Mouse (Mus musculus) erythroid progenitor cell, adult 5-6 weeks (primary cell): ENCODE data around the gene Agtr1a. TPM values are rescaled to one million over a fixed set of nuclear protein-coding genes. Genes with fewer than 3 reads are reported as not detected.

Source experiments
- ATAC-seq: replicated peaks from 2 replicates; pipeline ENCODE4 v1.8.0; 2016; ENCODE audit warnings: moderate number of reproducible peaks, mild to moderate bottlenecking, moderate TSS enrichment, inconsistent platforms; ENCODE audit not compliant: poor library complexity, low FRiP score, severe bottlenecking
- total RNA-seq, 2 experiments: library from RNA; stranded (forward) in 1 of 2; stranded (reverse) in 1 of 2; fragments of 150-400 nt in 1 of 2; fragments of 186-747, 209-891 nt in 1 of 2; gene quantifications; 2 replicates each; pipeline versions ENCODE4 v1.2.3 to v1.2.4; 2015 to 2017; ENCODE audit warnings: low replicate concordance in 2 of 2

The Agtr1a gene
- total RNA-seq (2015; ENCODE audit: low replicate concordance) (149 and 167 TPM in 2 replicates), total RNA-seq (2017; ENCODE audit: low replicate concordance) (139 and 186 TPM in 2 replicates)

GRCm38 (mm10) chr13:30336148-30336801 lies at the start of gene Agtr1a:
Agtr1a (plus strand) TSS chr13:30336441.
- peak; percentile 41 for ATAC-seq

GRCm38 (mm10) chr13:30310221-30310620 lies 26.0 kb upstream of the Agtr1a start:
- ATAC-seq = no peak

GRCm38 (mm10) chr13:30324669-30325346 lies 11.4 kb upstream of the Agtr1a start:
- ATAC-seq = no peak

- ATAC-seq = no peak
These were observed 5.2 kb upstream of the Agtr1a start for GRCm38 (mm10) chr13:30331061-30331460.

- peak; percentile 44 for ATAC-seq
These were observed 4.4 kb upstream of the Agtr1a start for GRCm38 (mm10) chr13:30331851-30332250.

- ATAC-seq = peak; percentile 82
These were observed 3.7 kb upstream of the Agtr1a start for GRCm38 (mm10) chr13:30332581-30332980.

- ATAC-seq = peak; percentile 21; the same call in 1 of the 2 replicates
These were observed 1.6 kb upstream of the Agtr1a start for GRCm38 (mm10) chr13:30334667-30335066.

- no peak for ATAC-seq
These were observed 672 bp downstream of the Agtr1a start for GRCm38 (mm10) chr13:30336913-30337312.

- ATAC-seq = no peak
These were observed 1.4 kb downstream of the Agtr1a start for GRCm38 (mm10) chr13:30337646-30338045.

- ATAC-seq = no peak
These were observed 2.3 kb downstream of the Agtr1a start for GRCm38 (mm10) chr13:30338576-30338975.

- ATAC-seq = no peak
These were observed 3.7 kb downstream of the Agtr1a start for GRCm38 (mm10) chr13:30339927-30340326.

- no peak for ATAC-seq
These were observed 6.0 kb downstream of the Agtr1a start for GRCm38 (mm10) chr13:30341987-30342898.

GRCm38 (mm10) chr13:30345427-30345913 lies 9.2 kb downstream of the Agtr1a start:
- ATAC-seq = no peak

GRCm38 (mm10) chr13:30346881-30347280 lies 10.6 kb downstream of the Agtr1a start:
- ATAC-seq = no peak

- ATAC-seq = no peak
These were observed 12.1 kb downstream of the Agtr1a start for GRCm38 (mm10) chr13:30348306-30348705.

- ATAC-seq = no peak
These were observed 15.7 kb downstream of the Agtr1a start for GRCm38 (mm10) chr13:30351966-30352365.

- no peak for ATAC-seq
These were observed 18.8 kb downstream of the Agtr1a start for GRCm38 (mm10) chr13:30354991-30355580.

- no peak for ATAC-seq
These were observed 19.7 kb downstream of the Agtr1a start for GRCm38 (mm10) chr13:30355979-30356378.

GRCm38 (mm10) chr13:30358456-30359168 lies 22.4 kb downstream of the Agtr1a start:
- peak; percentile 71 for ATAC-seq
